Mouse (Mus musculus) ES-Bruce4 (cell line): ENCODE results near the gene Rab26.

Experiments
- CTCF ChIP-seq: IDR thresholded peaks from one replicate; pipeline ENCODE4 v1.8.1; 2011; ENCODE audit warnings: low read depth, low read length
- EP300 ChIP-seq: IDR thresholded peaks from 2 replicates; pipeline ENCODE4 v1.6.1; 2011; ENCODE audit warnings: low read depth, low read length; ENCODE audit not compliant: insufficient read depth
- POLR2A ChIP-seq: IDR thresholded peaks from one replicate; pipeline ENCODE4 v1.8.1; 2011; ENCODE audit warnings: low read length; ENCODE audit not compliant: insufficient read depth

DNA sequence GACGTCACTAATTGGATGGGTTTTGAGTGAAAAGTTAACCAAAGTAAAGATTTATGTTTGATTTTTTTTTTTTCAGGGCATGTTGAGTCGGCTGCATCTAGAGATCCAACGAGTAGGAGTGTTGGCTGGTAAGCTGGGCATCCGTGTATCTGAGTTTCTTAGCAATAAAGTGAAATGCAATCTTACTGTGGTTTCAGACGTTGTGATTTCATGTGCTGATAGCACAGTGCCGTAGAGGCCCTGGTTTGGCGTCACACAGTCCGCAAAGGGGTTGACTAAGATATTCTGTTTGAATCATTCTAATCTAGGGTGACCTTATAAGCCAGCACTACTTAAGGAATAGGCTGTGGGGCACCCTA is 5.5 kb downstream of the Rab26 start:
- TF ChIP-seq CTCF (no peak), POLR2A (no peak), EP300 (no peak)
